In genomic region chr7:135651831-135652511, GRCm38 (mm10) we compare ENCODE assay signal across 8 mouse cellular contexts.
A peak's percentile ranks its signal among the peaks of the same experiment; 100 is the strongest.
DNase-seq lines count a peak whose midpoint lies in the region; ATAC-seq and TF ChIP-seq lines count a peak whose summit lies in the region.

No protein-coding gene starts in this region.

- TF ChIP-seq CTCF in olfactory bulb, adult 2 months (IDR thresholded peaks at IDR 0.05; ENCODE audit: insufficient read depth, low read depth, low read length) = no peak

- WGBS in olfactory bulb, adult 2 months = 65% methylated on average over 18 of the region's 18 CpGs

- peak overlapping the region; percentile 17 for H3K4me3 ChIP-seq in olfactory bulb, adult 2 months (ENCODE audit: insufficient read depth, low read depth, low read length)

- intact Hi-C loops in heart, postnatal 25 days (cut with DNase I) = no loop called here

- peak; percentile 12 for ATAC-seq in granulocyte monocyte progenitor cell, adult 5-6 weeks (replicated peaks; ENCODE audit: poor library complexity, severe bottlenecking)

- peak; percentile 32 for DNase-seq in heart, adult 8-10 months (ENCODE audit: low spot score)
- DNase-seq in heart, postnatal 25 days (ENCODE audit: low spot score) = no peak
- peak; percentile 17 for DNase-seq in liver
- no peak for DNase-seq in right cerebral cortex, postnatal 36 days (ENCODE audit: low spot score in 2 of 2)
- no peak for DNase-seq in gastrocnemius, adult 18-20 months (ENCODE audit: low spot score)
- no peak for DNase-seq in layer of hippocampus, postnatal 25 days (ENCODE audit: extremely low spot score in 1 of 2, low spot score in 1 of 2)

- no peak overlapping the region for H3K27ac ChIP-seq in olfactory bulb, adult 2 months (ENCODE audit: insufficient read depth, low read depth, low read length)

- TF ChIP-seq POLR2A in olfactory bulb, adult 2 months (IDR thresholded peaks at IDR 0.05; ENCODE audit: insufficient read depth, low read depth, low read length) = no peak

- no peaks in the 10 kb centered on the region; the same call in 1 of the 2 replicates for H3K4me1 ChIP-seq in olfactory bulb, adult 2 months (ENCODE audit: control insufficient read depth, insufficient read depth, low read length)

Comparison
In these comparisons a context has a peak if more than half of its experiments do, and no peak if none do; other contexts are left out.
1. DNase-seq: peak in heart, adult 8-10 months (single experiment) and liver (single experiment); none in heart, postnatal 25 days (single experiment), right cerebral cortex, postnatal 36 days (0 of 2), gastrocnemius, adult 18-20 months (single experiment) and layer of hippocampus, postnatal 25 days (0 of 2).